Mouse (Mus musculus) left cerebral cortex, postnatal 25 days (tissue): ENCODE measurements at regions not wholly inside any gene's neighbourhood (a gene's known extent, or its start where the extent isn't known, plus 50 kb on each side); places are given as distances from the start of the nearest gene placed in this dataset.
A peak's percentile ranks its signal among the peaks of the same experiment; 100 is the strongest.

Source experiments
- DNase-seq, 2 experiments: peaks; one replicate each; pipeline ENCODE4 v3.0.0; 2022; ENCODE audit warnings: low spot score in 2 of 2, mixed read lengths in 1 of 2
- intact Hi-C: fragments of 180-260 bp; cut with DNase I; formaldehyde crosslinking; loops from one replicate; pipeline ENCODE4 v1.15.1; 2025

- peak; percentile 6 to 20 for DNase-seq
- intact Hi-C loops, result loop anchor here (1.0 to 10.0 kb wide), 3 partner anchors 163 to 520 kb away; no protein-coding TSS in a partner anchor
These were observed 59.1 kb upstream of the Mbip start for GRCm38 (mm10) chr12:56404833-56405232.

- intact Hi-C loops, result loop anchor here (5.0 to 10.0 kb wide), 2 partner anchors 162 to 519 kb away; no protein-coding TSS in a partner anchor
- DNase-seq, result no peak
These were observed 58.6 kb upstream of the Mbip start for GRCm38 (mm10) chr12:56404262-56404661.

- no peak for DNase-seq
- intact Hi-C loops, result loop anchor here (5.0 to 10.0 kb wide), 2 partner anchors 161 to 519 kb away; no protein-coding TSS in a partner anchor
These were observed 57.9 kb upstream of the Mbip start for GRCm38 (mm10) chr12:56403626-56404025.

GRCm38 (mm10) chr12:56402844-56403243 lies 57.1 kb upstream of the Mbip start:
- DNase-seq, result no peak
- intact Hi-C loops, result loop anchor here (5.0 to 10.0 kb wide), 2 partner anchors 161 to 518 kb away; no protein-coding TSS in a partner anchor

GRCm38 (mm10) chr12:56402137-56402536 lies 56.4 kb upstream of the Mbip start:
- DNase-seq, result no peak
- intact Hi-C loops, result loop anchor here (5.0 to 10.0 kb wide), 2 partner anchors 160 to 517 kb away; no protein-coding TSS in a partner anchor
